Mouse (Mus musculus) mature B cell (primary cell): ENCODE data around the gene Olfr1058.
"Not testable (repeated sequence)": the region's sequence is repeated elsewhere in the genome, so short reads cannot be mapped to it uniquely, and the experiment has no call there.

ENCODE experiments used
- in situ Hi-C: fragments of 300-500 bp; cut with MboI; formaldehyde crosslinking; loops from 2 replicates; pipeline ENCODE4 v1.14.3; 2019

Olfr1058 gene

DNA sequence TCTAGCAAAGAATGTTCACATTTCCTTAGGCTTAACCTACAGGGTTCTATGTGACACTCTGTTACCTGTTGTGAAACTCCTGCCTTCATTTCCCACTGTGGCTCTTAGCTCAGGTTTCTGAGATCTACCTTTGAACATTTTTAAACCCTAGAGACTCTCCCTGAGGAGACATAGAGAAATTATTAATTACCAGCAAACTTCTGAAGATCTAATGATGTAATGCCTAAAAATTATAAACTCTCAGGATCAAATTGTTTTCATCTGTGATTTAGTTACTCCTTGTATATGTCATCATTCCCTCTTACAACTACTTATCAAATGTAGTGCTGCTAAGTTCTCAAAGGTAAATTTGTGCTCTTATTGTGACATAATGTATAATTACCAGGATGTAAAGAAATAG lies at the start of gene Olfr1058:
Gene Olfr1058, minus strand, starts transcription at position 101 of the 400 bp plus-strand sequence.
- in situ Hi-C loops, result not testable (repeated sequence)

DNA sequence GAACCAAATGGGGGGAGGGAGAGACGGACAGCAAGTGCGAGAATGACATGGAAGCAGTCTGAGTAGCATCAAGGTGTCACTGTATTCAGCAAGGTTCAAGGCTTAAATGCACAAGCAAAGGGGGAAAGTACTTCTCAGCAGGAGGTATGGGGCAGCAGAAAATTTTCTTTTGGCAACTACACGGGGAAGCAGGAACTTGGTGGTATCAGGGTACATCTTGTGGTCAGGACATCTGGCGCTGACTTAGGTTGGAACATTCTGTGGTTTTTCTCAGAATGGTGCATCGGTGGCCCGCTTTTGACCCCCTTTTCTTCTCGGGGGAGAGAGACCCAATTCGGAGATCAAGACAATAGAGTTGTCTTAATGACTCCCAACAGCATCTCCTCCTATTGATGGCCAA lies 40.1 kb upstream of the Olfr1058 start:
- in situ Hi-C loops, result not testable (repeated sequence)

DNA sequence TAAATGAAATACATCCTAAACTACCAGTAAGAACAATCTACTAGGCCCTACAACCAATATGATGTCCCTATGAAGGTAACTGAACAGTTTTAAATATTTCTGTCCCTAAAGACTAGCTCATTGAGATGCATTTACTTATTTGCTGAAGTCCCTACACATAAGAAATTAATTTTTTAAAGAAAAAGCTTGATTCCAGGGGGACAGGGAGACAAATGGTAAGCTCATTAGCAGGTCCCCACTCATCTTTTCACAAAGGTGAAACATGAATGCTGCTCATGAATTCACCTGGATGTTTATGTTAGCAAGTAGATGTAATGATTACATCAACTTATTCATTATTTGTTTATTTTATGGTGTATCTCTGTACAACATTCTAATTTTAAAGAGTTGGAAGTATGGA lies 38.3 kb upstream of the Olfr1058 start, which contains the start of gene Olfr1062:
Gene Olfr1062, minus strand, starts transcription at position 101 of the 400 bp plus-strand sequence.
- in situ Hi-C loops, result not testable (repeated sequence)

DNA sequence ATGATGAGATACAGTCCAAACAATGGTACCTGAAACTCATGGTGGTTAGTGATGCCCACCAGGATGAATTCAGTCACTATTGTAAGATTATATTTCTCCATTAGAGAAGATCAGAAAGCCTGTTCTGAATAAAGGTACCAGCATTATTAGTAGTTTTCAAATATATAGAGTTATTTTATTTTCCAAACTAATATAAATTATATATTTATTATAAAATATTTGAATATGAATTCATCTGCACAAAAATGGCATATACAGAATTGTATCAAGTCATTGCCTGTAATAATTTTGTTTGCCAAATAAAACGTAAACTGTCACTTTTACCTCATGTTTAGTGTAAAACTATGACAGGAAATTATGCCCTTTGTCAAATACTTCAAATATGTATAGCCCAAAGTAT lies 25.6 kb upstream of the Olfr1058 start, which contains the start of gene Olfr1061:
Gene Olfr1061, minus strand, starts transcription at position 101 of the 400 bp plus-strand sequence.
- in situ Hi-C loops, result no loop called here

DNA sequence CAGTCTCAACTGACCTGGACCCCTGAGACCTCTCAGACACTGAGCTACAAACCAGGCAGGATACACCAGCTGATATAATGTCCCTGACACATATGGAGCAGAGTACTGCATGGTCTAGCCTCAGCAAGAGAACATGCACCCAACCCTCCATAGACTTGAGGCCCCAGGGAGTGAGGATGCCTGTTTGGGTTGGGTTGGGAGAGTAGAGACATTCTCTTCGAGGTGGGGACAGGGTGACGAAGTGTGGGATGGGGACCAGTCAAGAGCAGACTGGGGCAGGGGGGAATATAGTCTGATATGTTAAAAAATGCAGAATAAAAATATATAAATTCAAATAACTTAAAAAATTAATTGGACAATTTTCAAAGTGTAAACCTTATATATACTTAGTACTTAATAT lies 6.8 kb upstream of the Olfr1058 start:
- in situ Hi-C loops, result no loop called here

DNA sequence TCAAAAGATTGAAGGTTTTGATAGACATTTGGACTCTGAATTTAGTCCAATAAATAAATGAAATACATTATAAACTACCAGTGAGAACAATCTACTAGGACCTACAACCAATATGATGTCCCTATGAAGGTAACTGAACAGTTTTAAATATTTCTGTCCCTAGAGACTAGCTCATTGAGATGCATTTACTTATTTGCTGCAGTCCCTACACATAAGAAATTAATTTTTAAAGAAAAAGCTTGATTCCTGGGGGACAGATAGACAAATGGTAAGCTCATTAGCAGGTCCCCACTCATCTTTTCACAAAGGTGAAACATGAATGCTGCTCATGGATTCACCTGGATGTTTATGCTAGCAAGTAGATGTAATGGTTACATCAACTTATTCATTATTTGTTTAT lies 10.1 kb downstream of the Olfr1058 start, which contains the start of gene Olfr1057:
Gene Olfr1057, minus strand, starts transcription at position 101 of the 400 bp plus-strand sequence.
- in situ Hi-C loops, result no loop called here

DNA sequence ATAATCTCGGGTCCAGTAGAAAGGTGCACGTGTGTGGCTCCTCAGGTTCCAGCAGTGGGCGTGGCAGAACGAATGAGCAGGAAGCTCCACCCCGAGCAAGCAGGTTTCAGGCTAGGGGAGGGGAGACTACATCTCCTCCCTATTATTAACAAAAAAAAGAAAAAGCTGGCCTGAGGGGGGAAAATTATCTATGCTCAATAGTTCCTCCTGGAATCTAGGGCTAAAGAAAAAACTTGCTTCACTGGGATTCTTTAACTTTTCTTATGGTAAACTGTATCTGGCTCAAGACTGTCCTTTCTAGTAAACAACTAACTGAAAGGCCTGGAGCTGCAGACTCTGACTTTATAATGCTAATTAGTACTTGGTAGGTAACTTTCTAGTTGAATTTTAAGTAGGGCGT lies 22.0 kb downstream of the Olfr1058 start:
- in situ Hi-C loops, result not testable (repeated sequence)

DNA sequence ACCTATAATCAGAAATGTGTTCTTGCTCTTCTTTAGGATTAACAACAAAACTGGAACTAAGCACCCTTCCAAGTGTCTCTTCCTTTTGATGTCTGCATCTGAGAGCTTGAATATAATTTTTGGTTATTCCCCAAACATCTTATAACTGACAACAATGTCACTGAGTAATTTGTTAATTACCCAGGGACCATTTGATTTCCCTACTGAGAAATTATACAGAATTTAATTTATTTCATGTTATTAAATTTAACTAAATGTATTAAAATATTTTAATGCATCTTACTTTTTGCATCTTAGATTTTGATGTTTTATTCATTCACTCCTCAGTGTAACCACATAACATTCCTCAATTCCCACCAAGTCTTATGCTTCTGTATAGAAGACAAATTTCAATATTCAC lies 26.0 kb downstream of the Olfr1058 start, which contains the start of gene Olfr1056:
Gene Olfr1056, minus strand, starts transcription at position 101 of the 400 bp plus-strand sequence.
- in situ Hi-C loops, result no loop called here

DNA sequence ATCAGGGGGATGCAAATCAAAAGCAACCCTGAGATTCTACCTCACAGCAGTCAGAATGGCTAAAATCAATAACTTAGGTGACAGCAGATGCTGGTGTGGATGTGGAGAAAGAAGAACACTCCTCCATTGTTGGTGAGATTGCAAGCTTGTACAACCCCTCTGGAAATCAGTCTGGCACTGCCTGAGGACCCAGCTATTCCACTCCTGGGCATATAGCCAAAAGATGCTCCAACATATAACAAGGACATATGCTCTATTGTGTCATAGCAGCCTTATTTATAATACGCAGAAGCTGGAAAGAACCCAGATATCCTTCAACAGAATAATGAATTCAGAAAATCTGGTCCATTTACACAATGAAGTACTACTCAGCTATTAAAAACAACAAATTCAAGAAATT lies 36.6 kb downstream of the Olfr1058 start:
- in situ Hi-C loops, result not testable (repeated sequence)

DNA sequence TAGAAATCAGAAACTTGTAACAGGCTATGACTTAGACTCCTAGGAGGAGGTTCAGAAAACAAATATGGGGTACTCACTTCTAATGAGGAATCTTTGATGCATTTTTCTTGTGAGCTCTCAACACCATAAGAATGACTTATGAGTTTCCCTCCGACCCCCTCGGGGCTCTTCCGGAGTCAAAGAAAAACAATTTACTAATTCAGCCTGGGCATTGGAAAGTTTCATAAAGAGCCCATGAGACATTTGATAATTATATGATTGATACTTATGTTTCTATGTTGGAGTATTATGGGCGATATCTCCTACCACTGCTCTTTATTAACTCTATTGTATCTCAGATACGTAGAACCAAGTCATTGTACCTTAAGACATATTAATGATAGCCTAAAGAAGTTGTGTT lies 38.2 kb downstream of the Olfr1058 start, which contains the start of gene Olfr1055:
Gene Olfr1055, minus strand, starts transcription at position 101 of the 400 bp plus-strand sequence.
- in situ Hi-C loops, result no loop called here

DNA sequence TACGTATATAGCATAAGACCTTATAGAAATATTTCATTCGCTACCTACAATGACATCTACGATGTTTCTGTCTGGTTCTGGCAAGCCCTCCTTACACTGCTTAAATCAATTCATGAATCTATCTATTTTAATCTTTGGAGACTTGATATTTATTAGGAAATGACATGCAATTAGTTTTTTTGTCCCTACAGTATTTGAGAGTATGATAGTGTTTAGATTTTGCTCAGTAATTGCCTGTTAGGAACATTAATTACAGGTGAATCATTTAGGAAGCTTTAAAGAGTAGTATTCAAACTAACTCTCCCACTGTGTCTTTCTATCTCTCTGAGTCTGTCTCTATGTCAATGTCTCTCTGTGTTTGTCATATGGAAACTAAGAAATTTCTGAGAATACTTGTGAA lies 53.0 kb downstream of the Olfr1058 start, which contains the start of gene Olfr1054:
Gene Olfr1054, minus strand, starts transcription at position 101 of the 400 bp plus-strand sequence.
- in situ Hi-C loops, result no loop called here
